Comparison of ENCODE assay signal across 17 mouse cellular contexts in genomic region chr16:31128116-31128515, GRCm38 (mm10).
"Had no signal": no experiment of that assay in that cellular context is flagged by ENCODE, and none has a peak within 500 bp of the region (broad histone marks: within the 10 kb centered on the region; RNA-seq: fewer than 3 reads in every experiment).

No protein-coding gene starts in this region.

- H3K4me3 ChIP-seq: midbrain, embryonic 10.5 days; midbrain, embryonic 12.5 days; myocyte; neural tube, embryonic 13.5 days; neural tube, embryonic 15.5 days; stomach, embryonic 15.5 days had no signal

- ATAC-seq: midbrain, embryonic 16.5 days had no signal

- H3K27ac ChIP-seq: midbrain, embryonic 10.5 days; midbrain, embryonic 12.5 days; neural tube, embryonic 13.5 days; neural tube, embryonic 15.5 days; stomach, embryonic 15.5 days; stomach, postnatal 0 days had no signal

- DNase-seq: lung, adult 18-20 months; lung, embryonic 14.5 days; lung, postnatal 10 days; lung, postnatal 4 days; midbrain, embryonic 14.5 days; right cerebral cortex, postnatal 14 days; thymus, adult 18-20 months; thymus, postnatal 14 days; thymus, postnatal 36 days had no signal
